Mouse (Mus musculus) heart, embryonic 11.5 days (tissue): ENCODE measurements around the gene Tmem158. TPM values are rescaled to one million over a fixed set of nuclear protein-coding genes. Genes with fewer than 3 reads are reported as not detected.

ENCODE experiments used
- ATAC-seq: fragments of 200-750 bp; cut with Nextera tagmentation; replicated peaks from 2 replicates; pipeline ENCODE4 v1.8.0; 2017; ENCODE audit warnings: moderate library complexity; ENCODE audit not compliant: insufficient number of reproducible peaks, low FRiP score, low TSS enrichment
- H3K27ac ChIP-seq: fragments of 300-500 bp; sonication (generic); 2 replicates; pipeline ENCODE4 v1.5.1; 2014; ENCODE audit warnings: mild to moderate bottlenecking, low read depth, low read length
- H3K27me3 ChIP-seq: fragments of 300-500 bp; sonication (generic); 2 replicates; pipeline ENCODE4 v1.6.1; 2014; ENCODE audit warnings: mild to moderate bottlenecking, low read length, mixed read lengths; ENCODE audit not compliant: control insufficient read depth, insufficient read depth
- H3K36me3 ChIP-seq: fragments of 300-500 bp; sonication (generic); 2 replicates; pipeline ENCODE4 v1.6.1; 2014; ENCODE audit warnings: mild to moderate bottlenecking, low read length, moderate library complexity, mixed read lengths; ENCODE audit not compliant: control insufficient read depth, insufficient read depth
- H3K4me1 ChIP-seq: fragments of 300-500 bp; sonication (generic); 2 replicates; pipeline ENCODE4 v1.6.1; 2014; ENCODE audit warnings: low read length; ENCODE audit not compliant: control insufficient read depth, insufficient read depth
- H3K4me2 ChIP-seq: fragments of 300-500 bp; sonication (generic); 2 replicates; pipeline ENCODE4 v1.6.1; 2014; ENCODE audit warnings: mild to moderate bottlenecking, moderate library complexity
- H3K4me3 ChIP-seq: fragments of 300-500 bp; sonication (generic); 2 replicates; pipeline ENCODE4 v1.5.1; 2014; ENCODE audit warnings: low read depth, low read length
- H3K9ac ChIP-seq: fragments of 300-500 bp; sonication (generic); 2 replicates; pipeline ENCODE4 v1.6.1; 2014; ENCODE audit warnings: mild to moderate bottlenecking, low read depth, low read length, moderate library complexity
- H3K9me3 ChIP-seq: fragments of 300-500 bp; sonication (generic); replicated peaks from 2 replicates; pipeline ENCODE4 v1.6.1; 2016; ENCODE audit warnings: low read length; ENCODE audit not compliant: control insufficient read depth
- WGBS: fragments of 180-500 bp; shearing (Covaris S2); extraction: QIAGEN DNeasy Blood & Tissue Kit; methylation state at CpG from one replicate; pipeline ENCODE4 v1.1.7; 2014; ENCODE audit not compliant: insufficient replicate concordance; 5-methylcytosine and 5-hydroxymethylcytosine counted together
- polyA plus RNA-seq: library from polyadenylated mRNA; unstranded; fragments of >200 nt; fragmentation: Nextera tagmentation; extraction: Ambion mirVana; gene quantifications from 2 replicates; pipeline ENCODE4 v1.2.1, GENCODE M21; 2014

Tmem158 gene
- polyA plus RNA-seq, 1 experiment from 2014 or later: 2.2 TPM

GRCm38 (mm10) chr9:123259896-123260610 lies 511 bp downstream of the Tmem158 start:
- Histone ChIP-seq H3K4me2 (peak overlapping the region; percentile 100), H3K9ac (peak overlapping the region; percentile 69; the same call in 1 of the 2 replicates), H3K27me3 (peaks cover 25% of the 10 kb centered on the region), H3K36me3 (no peaks in the 10 kb centered on the region), H3K4me1 (no peaks in the 10 kb centered on the region; the same call in 1 of the 2 replicates), H3K27ac (no peak overlapping the region; the same call in 1 of the 2 replicates), H3K4me3 (peak overlapping the region; percentile 69), H3K9me3 (no peaks in the 10 kb centered on the region)
- peak; percentile 80 for ATAC-seq
- under 1% methylated on average over 88 of the region's 92 CpGs for WGBS

GRCm38 (mm10) chr9:123259461-123259895 lies 1.1 kb downstream of the Tmem158 start:
- Histone ChIP-seq H3K27me3 (peaks cover 25% of the 10 kb centered on the region), H3K27ac (no peak overlapping the region), H3K4me2 (peak overlapping the region; percentile 100), H3K9ac (peak overlapping the region; percentile 69), H3K4me1 (no peaks in the 10 kb centered on the region; the same call in 1 of the 2 replicates), H3K36me3 (no peaks in the 10 kb centered on the region), H3K4me3 (peak overlapping the region; percentile 69), H3K9me3 (no peaks in the 10 kb centered on the region)
- no peak for ATAC-seq
- under 1% methylated on average over 45 of the region's 45 CpGs for WGBS

GRCm38 (mm10) chr9:123258796-123259195 lies 1.8 kb downstream of the Tmem158 start:
- Histone ChIP-seq H3K4me3 (no peak overlapping the region), H3K36me3 (no peaks in the 10 kb centered on the region), H3K27ac (no peak overlapping the region), H3K9me3 (no peaks in the 10 kb centered on the region), H3K9ac (no peak overlapping the region), H3K4me2 (no peak overlapping the region), H3K4me1 (no peaks in the 10 kb centered on the region; the same call in 1 of the 2 replicates), H3K27me3 (peaks cover 27% of the 10 kb centered on the region)
- no peak for ATAC-seq
- 37% methylated on average over 10 of the region's 10 CpGs for WGBS

- Histone ChIP-seq H3K4me1 (no peaks in the 10 kb centered on the region), H3K27me3 (peaks cover 27% of the 10 kb centered on the region), H3K27ac (no peak overlapping the region), H3K4me3 (no peak overlapping the region), H3K36me3 (no peaks in the 10 kb centered on the region), H3K9ac (no peak overlapping the region), H3K4me2 (no peak overlapping the region), H3K9me3 (no peaks in the 10 kb centered on the region)
- WGBS: 76% methylated on average over 3 of the region's 3 CpGs
- ATAC-seq: no peak
Observed at GRCm38 (mm10) chr9:123255736-123256135, 4.8 kb downstream of the Tmem158 start.

- Histone ChIP-seq H3K9me3 (no peaks in the 10 kb centered on the region), H3K27ac (no peak overlapping the region), H3K4me3 (no peak overlapping the region), H3K27me3 (no peaks in the 10 kb centered on the region), H3K9ac (no peak overlapping the region), H3K4me1 (no peaks in the 10 kb centered on the region), H3K4me2 (no peak overlapping the region), H3K36me3 (no peaks in the 10 kb centered on the region)
- WGBS: 70% methylated on average over 1 of the region's 1 CpGs
- ATAC-seq: no peak
Observed at GRCm38 (mm10) chr9:123247992-123248391, 12.6 kb downstream of the Tmem158 start.

- Histone ChIP-seq H3K4me2 (no peak overlapping the region), H3K4me1 (no peaks in the 10 kb centered on the region), H3K36me3 (no peaks in the 10 kb centered on the region), H3K27ac (no peak overlapping the region), H3K4me3 (no peak overlapping the region), H3K9me3 (no peaks in the 10 kb centered on the region), H3K27me3 (no peaks in the 10 kb centered on the region), H3K9ac (no peak overlapping the region)
- 70% methylated on average over 4 of the region's 4 CpGs for WGBS
- ATAC-seq: no peak
Observed at GRCm38 (mm10) chr9:123245146-123245545, 15.4 kb downstream of the Tmem158 start.

- no peak overlapping the region for H3K9ac ChIP-seq
- no peak overlapping the region for H3K27ac ChIP-seq
- H3K27me3 ChIP-seq: no peaks in the 10 kb centered on the region
- no peak overlapping the region for H3K4me2 ChIP-seq
- H3K9me3 ChIP-seq: no peaks in the 10 kb centered on the region
- H3K36me3 ChIP-seq: no peaks in the 10 kb centered on the region
- no peak overlapping the region for H3K4me3 ChIP-seq
- ATAC-seq: no peak
- 45% methylated on average over 10 of the region's 10 CpGs for WGBS
- no peaks in the 10 kb centered on the region for H3K4me1 ChIP-seq
Observed at GRCm38 (mm10) chr9:123243988-123244387, 16.6 kb downstream of the Tmem158 start.

- Histone ChIP-seq H3K9me3 (no peaks in the 10 kb centered on the region), H3K27ac (no peak overlapping the region), H3K27me3 (no peaks in the 10 kb centered on the region), H3K4me1 (no peaks in the 10 kb centered on the region), H3K9ac (no peak overlapping the region), H3K4me3 (no peak overlapping the region), H3K4me2 (no peak overlapping the region), H3K36me3 (no peaks in the 10 kb centered on the region)
- ATAC-seq: no peak
- 93% methylated on average over 5 of the region's 5 CpGs for WGBS
Observed at GRCm38 (mm10) chr9:123241191-123241590, 19.4 kb downstream of the Tmem158 start.

GRCm38 (mm10) chr9:123240751-123241150 lies 19.8 kb downstream of the Tmem158 start:
- Histone ChIP-seq H3K9me3 (no peaks in the 10 kb centered on the region), H3K9ac (no peak overlapping the region), H3K4me2 (no peak overlapping the region), H3K4me3 (no peak overlapping the region), H3K4me1 (no peaks in the 10 kb centered on the region), H3K36me3 (no peaks in the 10 kb centered on the region), H3K27me3 (no peaks in the 10 kb centered on the region), H3K27ac (no peak overlapping the region)
- 69% methylated on average over 2 of the region's 2 CpGs for WGBS
- ATAC-seq: no peak
